Mouse (Mus musculus) embryonic facial prominence, embryonic 11.5 days (tissue): ENCODE measurements around the gene Lat2. TPM values are rescaled to one million over a fixed set of nuclear protein-coding genes. Genes with fewer than 3 reads are reported as not detected.

Source experiments
- ATAC-seq: fragments of 200-750 bp; cut with Nextera tagmentation; replicated peaks from 2 replicates; pipeline ENCODE4 v1.8.0; 2017; ENCODE audit warnings: low read depth; ENCODE audit not compliant: insufficient number of reproducible peaks, low FRiP score, low TSS enrichment
- DNase-seq: peaks from one replicate; pipeline ENCODE4 v3.0.0-alpha.2; 2015; ENCODE audit warnings: low spot score
- H3K27ac ChIP-seq: fragments of 300-500 bp; sonication (generic); replicated peaks from 2 replicates; pipeline ENCODE4 v1.5.1; 2014; ENCODE audit warnings: mild to moderate bottlenecking, low read depth, low read length, control low read depth
- H3K27me3 ChIP-seq: fragments of 300-500 bp; sonication (generic); 2 replicates; pipeline ENCODE4 v1.6.1; 2014; ENCODE audit warnings: mild to moderate bottlenecking, low read length, moderate library complexity, mixed read lengths; ENCODE audit not compliant: control insufficient read depth, insufficient read depth
- H3K36me3 ChIP-seq: fragments of 300-500 bp; sonication (generic); replicated peaks from 2 replicates; pipeline ENCODE4 v1.6.1; 2014; ENCODE audit warnings: low read depth, mild to moderate bottlenecking, low read length, moderate library complexity, mixed read lengths; ENCODE audit not compliant: control insufficient read depth, insufficient read depth
- H3K4me1 ChIP-seq: fragments of 300-500 bp; sonication (generic); 2 replicates; pipeline ENCODE4 v1.6.1; 2014; ENCODE audit warnings: low read length, mixed read lengths; ENCODE audit not compliant: control insufficient read depth, insufficient read depth
- H3K4me2 ChIP-seq: fragments of 300-500 bp; sonication (generic); 2 replicates; pipeline ENCODE4 v1.6.1; 2014; ENCODE audit warnings: low read depth, mild to moderate bottlenecking, control low read depth, low read length, moderate library complexity
- H3K4me3 ChIP-seq: fragments of 300-500 bp; sonication (generic); 2 replicates; pipeline ENCODE4 v1.5.1; 2014; ENCODE audit warnings: low read depth, low read length, control low read depth
- H3K9ac ChIP-seq: fragments of 300-500 bp; sonication (generic); replicated peaks from 2 replicates; pipeline ENCODE4 v1.6.1; 2014; ENCODE audit warnings: mild to moderate bottlenecking, control low read depth, low read length
- H3K9me3 ChIP-seq: fragments of 300-500 bp; sonication (generic); replicated peaks from 2 replicates; pipeline ENCODE4 v1.6.1; 2016; ENCODE audit warnings: mild to moderate bottlenecking, low read length, inconsistent platforms, mixed read lengths; ENCODE audit not compliant: control insufficient read depth
- WGBS: fragments of 180-500 bp; shearing (Covaris S2); extraction: QIAGEN DNeasy Blood & Tissue Kit; methylation state at CpG from one replicate; pipeline ENCODE4 v1.1.7; 2014; 5-methylcytosine and 5-hydroxymethylcytosine counted together
- polyA plus RNA-seq: library from polyadenylated mRNA; unstranded; fragments of >200 nt; fragmentation: Nextera tagmentation; extraction: Ambion mirVana; gene quantifications from 2 replicates; pipeline ENCODE4 v1.2.1, GENCODE M21; 2014

The Lat2 gene
- polyA plus RNA-seq, 1 experiment from 2014 or later = 0.77 TPM

DNA sequence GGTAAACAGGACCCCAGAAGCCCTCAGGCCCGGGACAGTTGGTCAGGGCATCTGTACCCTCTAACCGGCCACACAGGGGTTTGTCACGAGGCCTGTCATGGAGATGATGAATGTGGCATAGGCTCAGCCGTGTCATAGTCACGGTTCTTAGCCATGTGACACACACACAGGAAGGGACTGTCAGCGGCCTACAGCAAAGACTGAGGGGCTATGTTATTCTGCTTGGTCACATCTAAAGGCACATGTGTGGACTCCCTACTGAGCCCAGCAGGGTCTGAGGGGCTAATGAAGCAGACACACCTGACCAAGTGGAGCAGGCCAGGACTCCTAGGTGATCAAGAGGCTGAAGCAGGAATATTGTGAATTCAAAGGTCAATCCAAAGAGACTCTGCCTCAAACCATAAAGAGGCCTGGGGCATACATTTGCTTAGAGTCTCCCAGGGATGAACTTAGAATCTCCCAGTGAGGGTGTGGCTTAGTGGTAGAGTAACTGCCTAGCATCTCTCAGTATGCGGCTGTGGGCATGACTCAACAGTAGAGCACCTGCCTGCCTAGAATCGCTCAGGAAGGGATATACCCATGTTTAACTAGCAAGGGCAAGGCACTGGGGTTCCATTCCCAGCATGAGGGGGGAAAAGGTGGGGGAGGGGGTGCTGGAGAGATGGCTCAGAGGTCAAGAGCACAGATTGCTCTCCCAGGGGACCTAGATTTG lies 2.9 kb downstream of the Lat2 start:
- H3K4me2 ChIP-seq = no peak overlapping the region
- H3K9ac ChIP-seq = no peak overlapping the region
- no peaks in the 10 kb centered on the region for H3K9me3 ChIP-seq
- WGBS = 66% methylated on average over 8 of the region's 8 CpGs
- no peak for DNase-seq
- H3K27me3 ChIP-seq = no peaks in the 10 kb centered on the region
- H3K4me1 ChIP-seq = no peaks in the 10 kb centered on the region
- no peak overlapping the region for H3K4me3 ChIP-seq
- H3K36me3 ChIP-seq = no peaks in the 10 kb centered on the region; the same call in 1 of the 2 replicates
- H3K27ac ChIP-seq = no peak overlapping the region
- ATAC-seq = no peak

DNA sequence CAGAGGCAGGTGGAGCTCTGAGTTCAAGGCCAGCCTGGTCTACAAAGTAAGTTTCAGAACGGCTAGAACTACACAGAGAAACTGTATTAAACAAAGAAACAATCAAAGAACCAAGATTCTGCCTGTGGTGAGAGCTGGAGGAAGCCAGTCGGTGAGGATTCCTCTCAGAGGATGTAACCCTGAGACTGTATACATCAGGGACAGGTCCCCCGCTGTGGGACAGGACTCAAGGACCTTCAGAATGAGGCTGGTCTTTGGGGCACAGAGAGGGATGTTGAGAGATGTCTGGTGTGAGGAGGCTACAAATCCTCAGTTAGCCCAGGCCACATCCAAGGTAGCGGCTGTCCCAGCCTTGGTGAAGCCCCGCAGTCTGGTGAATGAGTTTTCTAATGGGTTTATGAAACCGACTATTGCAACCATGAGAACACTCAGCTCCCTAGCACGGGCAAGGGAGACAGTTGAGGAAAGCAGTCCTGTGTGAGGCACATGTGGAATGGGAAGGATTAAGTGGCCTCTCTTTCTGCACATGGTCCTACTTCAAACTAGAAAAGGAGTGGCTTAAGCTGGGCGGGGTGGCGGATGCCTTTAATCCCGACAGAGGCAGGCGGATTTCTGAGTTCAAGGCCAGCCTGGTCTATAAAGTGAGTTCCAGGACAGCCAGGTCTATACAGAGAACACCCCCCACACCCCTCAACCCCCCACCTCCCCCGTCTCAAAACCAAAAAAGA lies 4.7 kb downstream of the Lat2 start:
- Histone ChIP-seq H3K27me3 (no peaks in the 10 kb centered on the region), H3K36me3 (no peaks in the 10 kb centered on the region; the same call in 1 of the 2 replicates), H3K9me3 (no peaks in the 10 kb centered on the region), H3K4me3 (no peak overlapping the region), H3K27ac (no peak overlapping the region), H3K4me2 (no peak overlapping the region), H3K9ac (no peak overlapping the region), H3K4me1 (no peaks in the 10 kb centered on the region)
- DNase-seq = no peak
- WGBS = 79% methylated on average over 12 of the region's 12 CpGs
- no peak for ATAC-seq

DNA sequence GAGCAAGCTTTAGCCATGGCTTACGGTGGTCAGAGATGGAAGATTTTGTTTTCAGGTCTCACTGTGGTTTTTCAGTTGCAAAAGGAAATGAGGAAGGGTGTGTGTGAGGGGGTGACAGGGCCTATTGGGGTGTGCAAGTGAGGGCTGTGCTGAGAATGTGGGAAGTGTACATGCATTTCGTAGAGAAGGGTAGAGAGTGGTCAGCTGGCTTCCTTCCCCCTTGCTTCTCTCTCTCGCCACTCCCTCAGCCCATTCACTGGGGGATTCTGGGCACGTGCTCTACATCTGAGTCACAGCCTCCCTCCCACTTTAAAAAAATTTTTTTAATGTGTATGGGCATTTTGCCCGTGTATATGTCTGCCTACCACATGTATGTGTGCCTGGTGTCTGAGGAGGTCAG lies 7.7 kb downstream of the Lat2 start:
- no peaks in the 10 kb centered on the region for H3K36me3 ChIP-seq
- WGBS = 71% methylated on average over 5 of the region's 5 CpGs
- H3K4me3 ChIP-seq = no peak overlapping the region
- no peaks in the 10 kb centered on the region for H3K4me1 ChIP-seq
- no peaks in the 10 kb centered on the region for H3K9me3 ChIP-seq
- DNase-seq (no peak), ATAC-seq (no peak)
- H3K4me2 ChIP-seq = no peak overlapping the region
- no peak overlapping the region for H3K27ac ChIP-seq
- no peak overlapping the region for H3K9ac ChIP-seq
- H3K27me3 ChIP-seq = no peaks in the 10 kb centered on the region

DNA sequence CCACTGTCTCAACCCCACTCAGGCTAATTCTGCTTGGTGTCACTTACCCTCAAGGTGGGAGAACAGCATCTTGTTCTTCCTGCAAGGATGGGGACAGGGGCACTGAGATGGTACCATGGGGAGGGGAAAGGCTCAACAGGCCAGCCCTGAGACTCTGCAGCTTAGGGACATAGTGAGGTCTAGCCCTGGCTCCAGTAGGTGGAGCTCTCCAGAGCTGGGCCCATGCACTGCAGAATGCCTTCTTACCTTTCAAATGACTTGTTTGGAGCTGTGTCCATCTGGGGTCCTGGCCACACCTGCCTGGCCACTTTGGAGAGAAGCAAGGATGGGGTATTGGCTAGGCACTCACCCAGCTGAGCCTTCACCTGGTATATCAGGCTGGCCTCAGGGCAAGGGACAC lies 8.5 kb downstream of the Lat2 start:
- H3K4me2 ChIP-seq = no peak overlapping the region
- no peaks in the 10 kb centered on the region for H3K9me3 ChIP-seq
- no peaks in the 10 kb centered on the region for H3K36me3 ChIP-seq
- ATAC-seq (no peak), DNase-seq (no peak)
- no peaks in the 10 kb centered on the region for H3K27me3 ChIP-seq
- H3K4me1 ChIP-seq = no peaks in the 10 kb centered on the region
- no peak overlapping the region for H3K4me3 ChIP-seq
- H3K27ac ChIP-seq = no peak overlapping the region
- H3K9ac ChIP-seq = no peak overlapping the region

DNA sequence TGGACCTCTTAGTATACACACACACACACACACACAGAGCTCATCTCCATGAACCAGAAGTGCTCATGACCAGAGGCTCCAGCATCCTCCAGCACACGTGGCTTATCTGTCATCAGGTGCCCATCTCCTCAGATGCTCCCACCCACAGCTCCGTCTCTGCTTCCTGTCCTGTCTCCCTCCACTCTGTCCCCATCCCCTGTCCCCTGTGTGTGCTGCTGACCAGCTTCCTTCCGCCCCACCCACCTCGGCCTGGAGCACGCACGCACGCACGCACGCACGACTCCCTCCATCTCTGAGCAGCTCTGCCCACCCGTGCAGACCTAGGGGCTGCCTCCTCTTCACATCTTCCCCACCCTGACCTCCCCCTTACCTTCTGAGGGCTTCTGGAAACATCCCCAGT lies 10.4 kb downstream of the Lat2 start:
- no peaks in the 10 kb centered on the region for H3K9me3 ChIP-seq
- no peak overlapping the region for H3K9ac ChIP-seq
- H3K4me3 ChIP-seq = no peak overlapping the region
- no peak overlapping the region for H3K4me2 ChIP-seq
- DNase-seq = no peak
- H3K4me1 ChIP-seq = no peaks in the 10 kb centered on the region
- no peak overlapping the region for H3K27ac ChIP-seq
- WGBS = 85% methylated on average over 11 of the region's 11 CpGs
- H3K27me3 ChIP-seq = no peaks in the 10 kb centered on the region
- no peak for ATAC-seq
- no peaks in the 10 kb centered on the region for H3K36me3 ChIP-seq

DNA sequence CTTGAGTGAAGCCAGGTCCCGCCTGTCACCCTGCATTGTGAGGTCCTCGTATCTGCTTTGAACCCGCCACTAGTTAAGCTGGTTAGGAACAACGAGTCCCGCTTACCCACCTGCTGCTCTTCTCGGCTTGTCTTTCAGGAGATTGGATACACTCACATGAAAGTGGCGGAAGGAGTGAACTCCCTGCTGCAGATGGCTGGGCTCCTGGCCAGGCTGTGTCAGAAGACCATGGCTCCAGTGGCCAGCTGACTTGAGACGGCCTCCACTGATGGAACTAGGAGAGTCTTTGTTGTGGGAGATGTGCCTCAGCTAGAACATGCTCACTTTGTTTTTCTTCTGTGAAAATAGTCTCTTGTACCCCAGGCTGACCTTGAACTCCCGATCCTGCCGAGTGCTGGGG lies 17.1 kb downstream of the Lat2 start:
- Histone ChIP-seq H3K9ac (no peak overlapping the region), H3K4me1 (no peaks in the 10 kb centered on the region), H3K9me3 (no peaks in the 10 kb centered on the region), H3K36me3 (peaks cover 3% of the 10 kb centered on the region), H3K4me2 (no peak overlapping the region), H3K27me3 (no peaks in the 10 kb centered on the region), H3K4me3 (no peak overlapping the region), H3K27ac (no peak overlapping the region)
- 91% methylated on average over 10 of the region's 10 CpGs for WGBS
- ATAC-seq (no peak), DNase-seq (no peak)

DNA sequence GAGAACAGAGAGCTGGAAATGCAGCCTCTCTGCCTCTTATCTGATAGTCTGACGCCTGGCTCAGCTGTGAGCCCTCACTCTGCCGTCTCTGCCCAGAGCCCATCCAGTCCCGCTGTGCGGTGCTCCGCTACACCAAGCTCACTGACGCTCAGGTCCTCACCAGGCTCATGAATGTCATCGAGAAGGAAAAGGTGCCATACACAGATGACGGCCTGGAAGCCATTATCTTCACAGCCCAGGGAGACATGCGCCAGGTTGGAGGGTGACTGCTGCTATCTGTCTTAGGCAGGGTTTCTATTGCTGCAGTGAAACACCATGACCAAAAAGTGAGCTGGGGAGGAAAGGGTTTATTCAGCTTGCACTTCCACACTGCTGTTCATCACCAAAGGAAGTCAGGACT lies 21.7 kb downstream of the Lat2 start:
- Histone ChIP-seq H3K27me3 (no peaks in the 10 kb centered on the region), H3K9me3 (no peaks in the 10 kb centered on the region), H3K9ac (no peak overlapping the region), H3K4me1 (no peaks in the 10 kb centered on the region), H3K4me2 (no peak overlapping the region), H3K36me3 (peaks cover 3% of the 10 kb centered on the region), H3K27ac (no peak overlapping the region), H3K4me3 (no peak overlapping the region)
- 87% methylated on average over 9 of the region's 9 CpGs for WGBS
- DNase-seq (no peak), ATAC-seq (no peak)

DNA sequence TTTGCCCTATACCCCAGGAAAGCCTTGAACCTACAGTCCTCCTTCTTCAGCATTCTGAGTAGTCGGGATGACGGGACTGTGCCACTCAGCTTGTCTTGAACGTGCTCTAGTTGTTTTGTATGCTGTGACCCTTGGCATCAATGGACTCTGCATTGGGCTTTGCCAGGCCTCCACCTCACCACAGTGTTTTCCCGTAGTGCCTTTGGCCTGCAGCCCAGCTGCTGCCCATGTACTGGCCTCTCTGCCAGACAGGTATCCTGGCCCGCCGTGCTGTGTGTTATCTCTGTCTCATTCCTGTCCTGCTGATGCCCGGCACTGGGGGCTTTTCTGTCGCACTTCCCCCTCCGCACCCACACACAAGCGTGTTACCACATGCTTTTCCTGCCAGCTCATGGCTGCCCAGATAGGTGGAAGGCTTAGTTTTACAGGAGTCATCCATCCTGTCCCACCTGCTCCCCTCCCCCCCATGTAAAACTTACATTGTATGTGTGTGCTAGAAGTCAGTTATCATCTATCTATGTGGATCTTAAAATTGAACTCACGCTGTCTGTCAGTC lies 22.7 kb downstream of the Lat2 start:
- Histone ChIP-seq H3K36me3 (peaks cover 3% of the 10 kb centered on the region), H3K4me1 (no peaks in the 10 kb centered on the region), H3K9me3 (no peaks in the 10 kb centered on the region), H3K27ac (no peak overlapping the region), H3K4me2 (no peak overlapping the region), H3K27me3 (no peaks in the 10 kb centered on the region), H3K4me3 (no peak overlapping the region), H3K9ac (no peak overlapping the region)
- no peak for DNase-seq
- no peak for ATAC-seq
- 90% methylated on average over 11 of the region's 11 CpGs for WGBS
